Mouse (Mus musculus): Measurements from ENCODE around the gene Spin2e. TPM values are rescaled to one million over a fixed set of nuclear protein-coding genes. Genes with fewer than 3 reads are reported as not detected.

The Spin2e gene
- not detected for total RNA-seq (2023)

GRCm38 (mm10) chrX:31618820-31619219 lies at the start of gene Spin2e:
TSS of gene Spin2e (minus strand) at chrX:31618920.

GRCm38 (mm10) chrX:31574183-31574582 lies 44.5 kb downstream of the Spin2e start, which contains the start of gene Gm21883:
TSS of gene Gm21883 (minus strand) at chrX:31574283.

Other genes starting within 250 kb of the Spin2e start
- gene Btbd35f19, start 235.0 kb downstream of the Spin2e start, total RNA-seq (2023), result not detected
- not detected for gene Gm21883, start 44.6 kb downstream of the Spin2e start, total RNA-seq (2023)
- gene Btbd35f25, start 98.2 kb upstream of the Spin2e start, total RNA-seq (2023), result not detected